Mouse (Mus musculus) cerebellum, adult 2 months (tissue): Measurements from ENCODE around the gene Nedd8.

ENCODE experiments used
- CTCF ChIP-seq: fragments of 200-500 bp; IDR thresholded peaks from 2 replicates; pipeline ENCODE4 v1.5.1; 2011; ENCODE audit warnings: low read depth, mild to moderate bottlenecking, control low read depth, low read length, moderate library complexity, borderline replicate concordance; ENCODE audit not compliant: insufficient read depth
- POLR2A ChIP-seq: fragments of 200-500 bp; IDR thresholded peaks from 2 replicates; pipeline ENCODE4 v1.6.1; 2011; ENCODE audit warnings: low read length, control low read depth, borderline replicate concordance; ENCODE audit not compliant: insufficient read depth

DNA sequence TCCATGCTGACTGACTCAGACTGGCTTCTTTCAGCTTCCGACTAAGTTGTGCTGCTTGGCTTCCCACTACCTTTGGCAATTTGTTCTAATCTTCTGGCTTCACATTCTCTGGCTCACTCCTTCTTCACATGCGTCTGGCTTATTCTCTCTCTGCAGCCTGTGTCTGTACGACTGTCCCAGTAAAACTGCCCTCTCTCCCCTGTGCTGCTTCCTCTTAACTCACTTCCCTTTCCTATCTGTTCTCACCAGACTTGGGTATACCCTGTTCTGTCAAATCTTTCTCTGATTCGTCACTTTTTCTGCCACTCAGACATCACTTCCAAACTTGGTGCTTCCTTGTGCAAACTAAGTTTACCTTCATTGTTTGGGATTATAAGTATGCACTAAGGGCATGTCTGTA is 25.3 kb upstream of the Nedd8 start:
- TF ChIP-seq CTCF (no peak), POLR2A (no peak)
